Mouse (Mus musculus) embryonic fibroblast, embryonic 13.5 days (primary cell): ENCODE results near the gene Kcnh7. TPM values are rescaled to one million over a fixed set of nuclear protein-coding genes. Genes with fewer than 3 reads are reported as not detected.

Experiments
- H3K27ac ChIP-seq: 2 replicates; pipeline ENCODE4 v1.5.1; 2012; ENCODE audit warnings: low read length, control low read depth, inconsistent platforms; ENCODE audit not compliant: insufficient read depth
- H3K4me1 ChIP-seq: 2 replicates; pipeline ENCODE4 v1.6.1; 2011; ENCODE audit warnings: low read length; ENCODE audit not compliant: control insufficient read depth, insufficient read depth
- H3K4me3 ChIP-seq: 2 replicates; pipeline ENCODE4 v1.5.1; 2011; ENCODE audit warnings: mild to moderate bottlenecking, control low read depth, low read length; ENCODE audit not compliant: insufficient read depth
- CTCF ChIP-seq: IDR thresholded peaks from 2 replicates; pipeline ENCODE4 v1.5.1; 2011; ENCODE audit warnings: mild to moderate bottlenecking, control low read depth, low read length, moderate library complexity, borderline replicate concordance; ENCODE audit not compliant: insufficient read depth
- POLR2A ChIP-seq: IDR thresholded peaks from 2 replicates; pipeline ENCODE4 v1.6.1; 2011; ENCODE audit warnings: low read depth, mild to moderate bottlenecking, control low read depth, low read length, moderate library complexity
- polyA plus RNA-seq: library from polyadenylated mRNA; stranded (reverse); fragments of >200 nt; gene quantifications from 2 replicates; pipeline ENCODE4 v1.2.4, GENCODE M21; 2011; ENCODE audit warnings: low read depth; ENCODE audit not compliant: missing spikeins, insufficient read length

The Kcnh7 gene
- polyA plus RNA-seq, 1 experiment: not detected

DNA sequence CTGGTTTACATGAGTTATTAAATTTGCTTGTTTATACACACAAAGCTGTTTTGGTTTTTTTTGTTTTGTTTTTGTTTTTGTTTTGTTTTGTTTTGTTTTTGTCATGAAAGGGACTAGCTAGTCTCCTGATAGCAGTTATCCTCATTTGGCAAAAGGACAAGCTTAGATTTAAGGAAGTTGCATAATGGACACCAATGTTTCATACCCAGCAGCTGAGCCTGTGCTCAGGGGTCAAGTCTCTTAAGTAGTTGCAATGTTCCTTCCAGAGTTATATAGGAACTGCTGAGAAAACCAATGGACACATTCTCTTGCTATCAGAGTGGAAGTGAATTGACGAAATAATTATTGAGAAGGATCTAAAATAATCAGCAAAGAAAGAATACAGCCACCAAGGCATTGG is 528.0 kb downstream of the Kcnh7 start:
- no peak overlapping the region for H3K4me3 ChIP-seq
- no peak for TF ChIP-seq CTCF
- TF ChIP-seq POLR2A: no peak
- no peak overlapping the region for H3K27ac ChIP-seq
- no peaks in the 10 kb centered on the region; the same call in 1 of the 2 replicates for H3K4me1 ChIP-seq

DNA sequence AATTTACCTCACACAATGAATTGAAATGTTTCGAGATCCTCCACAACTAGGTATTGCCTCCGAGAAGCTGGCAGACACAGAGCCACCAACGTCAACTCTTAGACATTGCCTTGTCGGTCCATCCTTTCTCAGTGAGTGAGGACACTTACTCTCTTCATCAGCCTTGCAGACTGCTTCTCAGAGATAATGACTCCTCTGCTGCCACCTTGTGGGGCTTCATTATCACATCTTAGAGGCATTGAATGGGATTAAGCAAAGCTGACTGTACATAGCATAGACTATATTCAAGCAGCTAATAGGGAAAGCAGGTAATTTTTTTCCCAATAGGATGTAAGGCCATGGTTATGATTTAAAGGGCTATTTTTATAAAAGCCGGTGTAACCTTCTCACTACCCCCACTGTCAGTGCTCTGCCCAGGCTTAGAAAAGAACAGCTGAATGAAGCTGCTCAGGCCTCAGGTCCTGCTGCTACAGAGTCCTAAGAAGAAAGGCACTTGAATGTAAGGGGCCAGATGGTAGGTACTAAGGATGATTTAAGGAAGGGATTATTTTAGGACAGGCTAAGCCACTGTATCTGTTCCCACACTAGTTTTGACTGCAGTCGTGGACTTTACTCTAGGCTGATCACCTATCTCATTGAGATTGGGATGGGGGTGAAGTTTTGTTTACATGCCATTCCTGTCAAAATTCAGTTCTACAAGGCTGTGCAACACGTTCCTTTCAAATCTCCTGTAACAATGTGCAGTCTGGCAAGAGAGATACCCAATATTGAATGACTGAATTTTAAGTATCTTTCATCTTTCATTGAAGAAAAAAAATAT is 529.4 kb downstream of the Kcnh7 start:
- Histone ChIP-seq H3K4me1 (no peaks in the 10 kb centered on the region; the same call in 1 of the 2 replicates), H3K27ac (no peak overlapping the region), H3K4me3 (no peak overlapping the region)
- TF ChIP-seq POLR2A (no peak), CTCF (no peak)

DNA sequence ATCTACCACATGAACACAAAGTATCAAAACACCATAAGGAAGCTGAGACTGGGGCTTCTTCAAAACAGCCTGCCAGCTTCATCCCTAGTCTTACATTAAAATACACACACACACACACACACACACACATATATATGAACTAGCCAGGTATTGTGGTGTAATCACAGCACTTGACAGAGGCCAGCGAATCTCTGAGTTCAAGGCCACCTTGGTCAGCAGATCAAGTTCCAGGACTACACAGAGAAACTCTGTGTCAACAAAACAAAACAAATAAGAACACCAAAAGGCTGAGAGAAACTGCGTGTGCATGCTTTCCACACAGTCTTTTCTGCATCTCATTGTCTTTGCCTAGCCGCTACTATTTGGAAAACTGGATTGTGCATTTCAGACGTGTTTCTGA is 531.6 kb downstream of the Kcnh7 start:
- TF ChIP-seq POLR2A: no peak
- no peak for TF ChIP-seq CTCF
- peaks cover 2% of the 10 kb centered on the region; the same call in 1 of the 2 replicates for H3K4me1 ChIP-seq
- no peak overlapping the region for H3K27ac ChIP-seq
- no peak overlapping the region for H3K4me3 ChIP-seq

DNA sequence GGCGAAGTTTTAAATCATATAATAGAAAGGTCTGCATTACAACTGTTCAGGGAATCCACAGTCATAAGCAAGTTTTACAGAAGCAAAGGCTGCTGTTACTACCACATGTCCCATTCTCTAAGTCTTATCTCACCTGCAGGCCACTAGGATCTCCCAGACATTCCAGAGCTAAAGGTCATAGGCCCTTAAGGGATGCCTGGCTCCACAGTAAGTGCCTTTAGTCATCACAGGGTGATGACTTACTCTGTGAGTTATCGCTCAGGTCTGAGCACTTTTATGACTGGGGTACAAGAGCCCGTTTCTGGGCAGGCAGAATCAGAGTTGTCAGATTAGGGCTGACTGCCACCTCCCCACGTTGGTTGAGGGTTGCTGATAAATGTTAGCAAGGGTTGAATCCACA is 532.2 kb downstream of the Kcnh7 start:
- no peak overlapping the region for H3K4me3 ChIP-seq
- TF ChIP-seq CTCF (no peak), POLR2A (no peak)
- peaks cover 2% of the 10 kb centered on the region; the same call in 1 of the 2 replicates for H3K4me1 ChIP-seq
- no peak overlapping the region for H3K27ac ChIP-seq

DNA sequence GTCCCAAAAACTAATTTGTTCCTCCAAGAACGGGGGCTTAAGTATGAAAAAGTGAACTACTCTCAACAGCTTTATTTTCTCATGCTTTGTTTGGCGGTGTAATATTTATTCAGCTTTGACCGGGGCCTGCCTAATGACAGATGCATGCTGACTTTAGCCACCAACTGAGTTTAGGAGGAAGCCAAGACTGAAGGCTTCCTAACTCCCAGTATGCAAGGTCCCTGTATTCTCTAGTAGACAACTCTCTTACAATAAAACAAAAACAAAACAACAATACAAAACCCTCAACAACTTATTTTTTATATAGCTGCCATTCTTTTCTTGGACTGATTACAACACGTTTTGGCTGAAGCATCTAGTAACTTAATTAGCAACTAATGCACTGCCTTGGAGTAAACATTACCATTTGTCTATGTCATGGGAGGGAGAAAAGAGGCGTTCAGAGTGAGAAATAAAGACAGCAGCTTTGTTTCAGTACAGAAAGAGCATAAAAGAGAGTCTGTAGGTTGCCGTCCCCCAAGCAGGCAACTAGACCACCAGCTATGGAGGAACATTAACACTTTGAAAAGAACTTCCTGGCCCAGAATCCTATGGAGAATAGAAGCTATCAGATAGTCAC is 537.3 kb downstream of the Kcnh7 start:
- TF ChIP-seq POLR2A (no peak), CTCF (no peak)
- H3K27ac ChIP-seq: no peak overlapping the region
- H3K4me3 ChIP-seq: no peak overlapping the region
- H3K4me1 ChIP-seq: peaks cover 6% of the 10 kb centered on the region; the same call in 1 of the 2 replicates

DNA sequence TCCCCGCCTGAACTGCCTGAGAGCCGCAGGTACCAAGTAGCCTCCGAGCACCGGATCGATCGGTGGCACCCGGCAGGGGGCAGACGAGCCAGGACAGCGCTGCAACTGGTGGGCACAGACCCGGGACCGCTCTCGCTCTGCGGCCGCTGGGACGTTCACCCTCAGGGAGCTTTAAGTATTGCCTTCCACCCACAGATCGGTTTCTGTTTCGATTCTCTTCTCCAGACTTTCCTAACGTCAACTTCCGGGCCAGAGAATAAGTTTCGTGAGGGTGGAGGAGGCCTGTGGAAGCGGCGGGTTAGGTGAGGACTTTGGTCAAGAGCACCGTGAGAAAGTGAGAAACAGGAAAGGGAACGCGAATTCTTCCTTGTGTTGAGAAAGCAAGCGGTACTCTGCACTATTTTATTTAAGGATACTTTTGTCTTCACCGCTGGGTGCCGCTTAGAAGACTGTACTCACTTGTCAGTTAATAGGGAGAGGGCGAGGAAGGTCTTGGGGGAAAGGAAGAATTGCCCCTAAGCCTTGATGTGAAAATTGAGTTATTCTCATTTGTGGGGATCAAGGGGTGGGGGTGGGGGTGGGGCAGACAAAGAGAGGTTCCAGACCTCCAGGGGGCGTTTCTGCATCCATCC is 538.0 kb downstream of the Kcnh7 start, which contains the start of gene Ifih1:
TSS of gene Ifih1 (minus strand) at position 242 of the 632 bp plus-strand sequence.
- TF ChIP-seq CTCF: peak; percentile 27; the same call in 1 of the 2 replicates
- TF ChIP-seq POLR2A: peak; percentile 50
- H3K4me1 ChIP-seq: peaks cover 6% of the 10 kb centered on the region; the same call in 1 of the 2 replicates
- H3K4me3 ChIP-seq: peak within 1 kb of the TSS; percentile 52
- peak within 1 kb of the TSS; percentile 50; the same call in 1 of the 2 replicates for H3K27ac ChIP-seq

DNA sequence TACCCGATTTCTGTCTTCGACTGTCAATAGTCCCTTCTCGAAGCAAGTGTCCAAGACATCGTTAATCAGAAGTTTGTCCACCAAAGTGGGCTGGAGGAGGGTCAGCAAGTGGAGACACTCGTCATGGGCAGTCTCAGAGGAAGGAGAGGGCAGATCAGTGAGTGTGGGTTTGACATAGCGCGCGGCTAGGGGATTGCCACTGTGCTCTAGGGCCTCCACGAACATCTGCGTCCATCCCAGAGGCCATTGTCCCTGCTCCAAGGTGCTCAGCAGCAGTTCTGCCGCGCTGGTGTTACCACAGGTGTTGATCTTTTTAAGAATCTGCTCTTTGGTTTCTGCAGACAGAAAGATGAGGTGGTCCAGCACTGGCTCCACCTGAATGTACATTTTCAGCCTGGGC is 538.6 kb downstream of the Kcnh7 start:
- TF ChIP-seq CTCF: no peak
- no peak for TF ChIP-seq POLR2A
- Histone ChIP-seq H3K4me3 (peak overlapping the region; percentile 52), H3K4me1 (peaks cover 6% of the 10 kb centered on the region; the same call in 1 of the 2 replicates), H3K27ac (no peak overlapping the region)

DNA sequence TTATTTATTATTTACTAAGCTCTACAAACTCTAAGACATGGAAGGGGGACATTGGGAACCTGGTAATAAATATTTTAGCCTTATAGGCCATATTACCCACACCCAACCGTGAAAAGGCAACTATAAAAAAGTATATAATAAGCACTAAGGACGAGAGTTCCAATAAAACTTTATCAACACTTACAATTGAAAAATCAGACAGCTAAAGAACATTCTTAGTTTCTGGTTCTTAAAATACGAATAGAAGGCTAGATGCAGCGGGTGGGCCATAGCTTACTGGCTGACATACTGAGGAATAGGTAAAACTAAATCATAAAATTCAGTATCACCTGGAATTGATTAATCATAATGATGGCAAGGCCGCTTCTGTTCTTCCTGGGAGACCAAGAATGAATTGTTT is 539.2 kb downstream of the Kcnh7 start:
- Histone ChIP-seq H3K4me1 (peaks cover 6% of the 10 kb centered on the region; the same call in 1 of the 2 replicates), H3K4me3 (no peak overlapping the region), H3K27ac (no peak overlapping the region)
- TF ChIP-seq CTCF (no peak), POLR2A (no peak)
